Mouse (Mus musculus): Measurements from ENCODE around the gene Gm11237. TPM values are rescaled to one million over a fixed set of nuclear protein-coding genes. Genes with fewer than 3 reads are reported as not detected.
A peak's percentile ranks its signal among the peaks of the same experiment; 100 is the strongest.
"Not testable (repeated sequence)": the region's sequence is repeated elsewhere in the genome, so short reads cannot be mapped to it uniquely, and the experiment has no call there.

Gm11237 gene
- polyA plus RNA-seq (2015; fragmentation: Nextera tagmentation; extraction: Ambion mirVana) = not detected in 2 replicates

- not testable (repeated sequence) for H3K36me3 ChIP-seq (ENCODE audit: control insufficient read depth, insufficient read depth, low read length); ATAC-seq; H3K27ac ChIP-seq (ENCODE audit: low read length); H3K4me1 ChIP-seq (ENCODE audit: control insufficient read depth, insufficient read depth, low read length); H3K9ac ChIP-seq (ENCODE audit: low read depth, low read length); H3K4me2 ChIP-seq (ENCODE audit: low read length); H3K9me3 ChIP-seq (replicated peaks; ENCODE audit: control insufficient read depth, low read length, poor library complexity, severe bottlenecking); H3K27me3 ChIP-seq (ENCODE audit: control insufficient read depth, insufficient read depth, low read depth, low read length); H3K4me3 ChIP-seq (ENCODE audit: low read depth, low read length)
- WGBS = no CpG with 5 or more reads among the region's 3 CpGs
Observed at GRCm38 (mm10) chr4:73622684-73623083, at the start of gene Gm11237. Gm11237 (plus strand) TSS chr4:73622984.

GRCm38 (mm10) chr4:73599248-73599647, 23.5 kb upstream of the Gm11237 start:
- no peaks in the 10 kb centered on the region for H3K9me3 ChIP-seq (replicated peaks; ENCODE audit: control insufficient read depth, low read length, poor library complexity, severe bottlenecking)
- H3K4me3 ChIP-seq (ENCODE audit: low read depth, low read length) = no peak overlapping the region
- H3K4me1 ChIP-seq (ENCODE audit: control insufficient read depth, insufficient read depth, low read length) = no peaks in the 10 kb centered on the region
- no peaks in the 10 kb centered on the region for H3K27me3 ChIP-seq (ENCODE audit: control insufficient read depth, insufficient read depth, low read depth, low read length)
- no peak overlapping the region for H3K27ac ChIP-seq (ENCODE audit: low read length)
- H3K36me3 ChIP-seq (ENCODE audit: control insufficient read depth, insufficient read depth, low read length) = no peaks in the 10 kb centered on the region
- H3K4me2 ChIP-seq (ENCODE audit: low read length) = no peak overlapping the region
- WGBS = 8% methylated on average over 3 of the region's 3 CpGs
- peak; percentile 90 for ATAC-seq
- H3K9ac ChIP-seq (ENCODE audit: low read depth, low read length) = no peak overlapping the region

- H3K27me3 ChIP-seq (ENCODE audit: control insufficient read depth, insufficient read depth, low read depth, low read length); H3K4me3 ChIP-seq (ENCODE audit: low read depth, low read length); H3K4me2 ChIP-seq (ENCODE audit: low read length); H3K9me3 ChIP-seq (replicated peaks; ENCODE audit: control insufficient read depth, low read length, poor library complexity, severe bottlenecking); H3K36me3 ChIP-seq (ENCODE audit: control insufficient read depth, insufficient read depth, low read length); ATAC-seq; H3K27ac ChIP-seq (ENCODE audit: low read length); H3K9ac ChIP-seq (ENCODE audit: low read depth, low read length); H3K4me1 ChIP-seq (ENCODE audit: control insufficient read depth, insufficient read depth, low read length): not testable (repeated sequence)
- WGBS = no CpG with 5 or more reads among the region's 3 CpGs
Observed at GRCm38 (mm10) chr4:73607581-73607980, 15.2 kb upstream of the Gm11237 start, which contains the start of gene Gm11238. Gm11238 (plus strand) TSS chr4:73607881.

- H3K9ac ChIP-seq (ENCODE audit: low read depth, low read length) = not testable (repeated sequence)
- no CpG with 5 or more reads among the region's 4 CpGs for WGBS
Observed at GRCm38 (mm10) chr4:73637821-73638220, 15.0 kb downstream of the Gm11237 start, which contains the start of gene Gm11236. Gm11236 (plus strand) TSS chr4:73638121.

GRCm38 (mm10) chr4:73661864-73662263, 39.1 kb downstream of the Gm11237 start:
- not testable (repeated sequence) for H3K4me1 ChIP-seq (ENCODE audit: control insufficient read depth, insufficient read depth, low read length); H3K4me2 ChIP-seq (ENCODE audit: low read length); H3K27me3 ChIP-seq (ENCODE audit: control insufficient read depth, insufficient read depth, low read depth, low read length); H3K36me3 ChIP-seq (ENCODE audit: control insufficient read depth, insufficient read depth, low read length); ATAC-seq; H3K9ac ChIP-seq (ENCODE audit: low read depth, low read length); H3K4me3 ChIP-seq (ENCODE audit: low read depth, low read length); H3K9me3 ChIP-seq (replicated peaks; ENCODE audit: control insufficient read depth, low read length, poor library complexity, severe bottlenecking); H3K27ac ChIP-seq (ENCODE audit: low read length)
- 82% methylated on average over 4 of the region's 4 CpGs for WGBS

More at GRCm38 (mm10) chr4:73637821-73638220, 15.0 kb downstream of the Gm11237 start, which contains the start of gene Gm11236:
- not testable (repeated sequence) for H3K4me2 ChIP-seq (ENCODE audit: low read length); H3K9me3 ChIP-seq (replicated peaks; ENCODE audit: control insufficient read depth, low read length, poor library complexity, severe bottlenecking); H3K4me3 ChIP-seq (ENCODE audit: low read depth, low read length); H3K27me3 ChIP-seq (ENCODE audit: control insufficient read depth, insufficient read depth, low read depth, low read length); H3K27ac ChIP-seq (ENCODE audit: low read length); H3K4me1 ChIP-seq (ENCODE audit: control insufficient read depth, insufficient read depth, low read length); ATAC-seq; H3K36me3 ChIP-seq (ENCODE audit: control insufficient read depth, insufficient read depth, low read length)

- no CpG with 5 or more reads among the region's 4 CpGs for WGBS
- H3K4me3 ChIP-seq (ENCODE audit: low read depth, low read length); H3K9me3 ChIP-seq (replicated peaks; ENCODE audit: control insufficient read depth, low read length, poor library complexity, severe bottlenecking); H3K9ac ChIP-seq (ENCODE audit: low read depth, low read length); H3K27ac ChIP-seq (ENCODE audit: low read length); H3K36me3 ChIP-seq (ENCODE audit: control insufficient read depth, insufficient read depth, low read length); H3K27me3 ChIP-seq (ENCODE audit: control insufficient read depth, insufficient read depth, low read depth, low read length); ATAC-seq; H3K4me1 ChIP-seq (ENCODE audit: control insufficient read depth, insufficient read depth, low read length); H3K4me2 ChIP-seq (ENCODE audit: low read length): not testable (repeated sequence)
Observed at GRCm38 (mm10) chr4:73668054-73668453, 45.3 kb downstream of the Gm11237 start, which contains the start of gene Gm11239. Gm11239 (plus strand) TSS chr4:73668354.

Other genes with a start within 250 kb of the Gm11237 start
- not detected in 2 replicates for gene Gm11487, start 217.9 kb upstream of the Gm11237 start, polyA plus RNA-seq (2015; fragmentation: Nextera tagmentation; extraction: Ambion mirVana)
- not detected in 2 replicates for gene Gm11238, start 15.1 kb upstream of the Gm11237 start, polyA plus RNA-seq (2015; fragmentation: Nextera tagmentation; extraction: Ambion mirVana)
- not detected in 2 replicates for gene Gm11236, start 15.1 kb downstream of the Gm11237 start, polyA plus RNA-seq (2015; fragmentation: Nextera tagmentation; extraction: Ambion mirVana)
- gene Gm11239, start 45.4 kb downstream of the Gm11237 start, polyA plus RNA-seq (2015; fragmentation: Nextera tagmentation; extraction: Ambion mirVana) = not detected in 2 replicates
- gene Gm428, start 60.5 kb downstream of the Gm11237 start, polyA plus RNA-seq (2015; fragmentation: Nextera tagmentation; extraction: Ambion mirVana) = not detected in 2 replicates
- gene Rasef, start 168.0 kb downstream of the Gm11237 start, polyA plus RNA-seq (2015; fragmentation: Nextera tagmentation; extraction: Ambion mirVana) = 0.31 and 0.59 TPM in 2 replicates

All from midbrain, embryonic 16.5 days (tissue).